Mouse (Mus musculus) natural killer cell, adult 2 months (primary cell): ENCODE measurements around the gene Gm7942.
"Not testable (repeated sequence)": the region's sequence is repeated elsewhere in the genome, so short reads cannot be mapped to it uniquely, and the experiment has no call there.

Experiments
- DNase-seq, 2 experiments: peaks; one replicate each; pipeline ENCODE4 v3.0.0; 2022; ENCODE audit warnings: low spot score in 2 of 2

Gene Gm7942

DNA sequence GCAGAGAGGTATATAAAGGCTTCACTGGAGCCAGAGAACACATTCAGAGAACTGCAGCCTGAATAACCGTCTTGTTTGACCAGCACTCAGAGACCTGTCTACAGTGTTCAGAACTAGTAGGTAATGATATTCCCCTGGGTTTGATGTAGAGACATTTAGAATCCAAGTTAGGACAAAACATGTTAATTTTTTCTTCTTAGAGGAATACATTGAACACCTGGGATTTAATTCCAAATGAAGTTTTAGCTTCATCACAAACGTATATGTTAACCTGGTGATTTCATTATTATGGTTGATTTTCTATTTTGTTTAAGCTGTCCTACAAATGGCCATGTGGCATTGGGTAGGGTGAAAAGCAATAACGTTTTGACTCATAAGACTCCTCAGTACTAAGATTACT lies at the start of gene Gm7942:
Gene Gm7942, plus strand, starts transcription at position 301 of the 400 bp plus-strand sequence.
- DNase-seq, result not testable (repeated sequence)
